Mouse (Mus musculus) retina, adult 2 months (tissue): Measurements from ENCODE around the gene Tulp1.
A peak's percentile ranks its signal among the peaks of the same experiment; 100 is the strongest.

ENCODE experiments used
- DNase-seq: peaks from one replicate; pipeline ENCODE4 v3.0.0-alpha.2; 2012; ENCODE audit warnings: low read depth, low spot score

The Tulp1 gene

GRCm38 (mm10) chr17:28315611-28316160 lies 49.3 kb downstream of the Tulp1 start:
- DNase-seq, result no peak

- DNase-seq, result no peak
Observed at GRCm38 (mm10) chr17:28313880-28314225, 51.2 kb downstream of the Tulp1 start.

GRCm38 (mm10) chr17:28313212-28313879 lies 51.7 kb downstream of the Tulp1 start, which contains the start of gene Fance:
Gene Fance (plus strand): TSS chr17:28313519.
- DNase-seq, result peak; percentile 98

DNA sequence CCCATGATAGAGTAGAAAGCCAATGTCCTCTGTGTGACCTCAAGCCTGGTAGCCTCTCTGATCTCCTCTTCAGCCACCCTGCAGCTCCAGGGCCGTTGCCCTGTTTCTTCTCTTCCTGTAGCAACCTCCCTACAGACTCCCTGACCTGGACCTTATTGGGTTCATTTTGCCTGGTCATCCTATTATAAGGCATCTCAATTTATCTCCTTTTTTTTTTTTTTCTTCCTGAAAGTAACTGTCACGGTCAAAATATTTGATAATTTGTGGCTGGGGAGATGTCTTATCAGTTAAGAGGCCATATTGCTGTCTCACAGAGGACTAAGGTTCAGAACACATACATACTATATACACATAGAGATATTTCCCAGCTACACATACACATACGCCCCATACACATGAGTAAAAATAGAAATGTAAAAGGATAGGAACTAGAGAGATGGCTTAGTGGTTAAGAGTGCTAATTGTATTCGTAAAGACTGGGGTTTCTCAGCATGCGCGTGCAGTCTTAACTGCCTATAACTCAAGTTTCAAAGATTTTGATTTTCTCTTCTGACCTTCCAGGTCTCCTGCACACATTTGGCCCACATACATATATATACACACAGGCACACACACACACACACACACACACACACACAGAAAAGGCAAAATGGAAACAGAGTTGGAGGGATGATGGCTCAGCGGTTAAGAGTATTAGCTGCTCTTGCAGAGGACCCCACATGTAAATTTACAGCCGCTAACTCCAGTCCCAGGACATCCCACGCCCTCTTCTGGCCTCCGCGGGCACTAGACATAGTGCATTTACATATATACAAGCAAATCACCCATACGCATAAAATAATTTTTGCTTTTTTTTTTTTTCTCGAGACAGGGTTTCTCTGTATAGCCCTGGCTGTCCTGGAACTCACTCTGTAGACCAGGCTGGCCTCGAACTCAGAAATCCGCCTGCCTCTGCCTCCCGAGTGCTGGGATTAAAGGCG lies 52.5 kb downstream of the Tulp1 start:
- DNase-seq, result no peak

DNA sequence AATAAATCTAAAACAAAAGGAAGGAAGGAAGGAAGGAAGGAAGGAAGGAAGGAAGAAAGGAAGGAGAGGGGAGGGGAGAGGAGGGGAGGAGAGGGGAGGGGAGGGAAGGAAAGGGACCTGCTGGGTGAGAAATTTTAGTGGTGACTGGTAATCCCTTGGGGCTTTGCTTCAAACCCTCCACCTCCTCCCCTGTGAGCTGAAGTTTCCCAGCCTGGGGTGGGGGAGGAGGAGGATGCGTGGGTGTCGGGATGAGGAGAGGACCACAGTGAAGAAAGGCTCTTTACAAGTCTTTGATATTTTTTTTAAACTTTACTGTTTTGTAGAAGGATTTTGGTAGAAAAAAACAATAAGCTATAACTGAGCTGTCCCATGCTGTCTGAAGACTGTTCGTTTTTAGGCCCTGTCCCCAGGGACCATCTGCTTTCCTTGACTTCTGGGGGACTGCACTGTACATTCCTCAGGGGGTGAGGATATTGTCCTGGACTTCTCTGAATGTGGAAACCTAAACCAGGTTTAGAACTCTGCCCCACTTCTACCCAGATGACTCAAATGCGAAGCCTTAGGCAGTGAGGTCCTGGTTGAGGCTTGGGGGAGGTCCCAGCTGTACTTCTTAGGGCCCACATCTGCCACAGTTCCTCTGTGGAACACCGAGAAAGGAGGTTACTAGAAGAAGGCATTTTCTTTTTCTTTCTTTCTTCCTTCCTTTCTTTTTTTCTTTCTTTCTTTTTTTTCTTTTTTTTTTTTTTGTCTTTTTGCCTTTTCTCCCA lies 53.5 kb downstream of the Tulp1 start:
- DNase-seq, result no peak

- DNase-seq, result no peak
Observed at GRCm38 (mm10) chr17:28310831-28311230, 54.2 kb downstream of the Tulp1 start.

DNA sequence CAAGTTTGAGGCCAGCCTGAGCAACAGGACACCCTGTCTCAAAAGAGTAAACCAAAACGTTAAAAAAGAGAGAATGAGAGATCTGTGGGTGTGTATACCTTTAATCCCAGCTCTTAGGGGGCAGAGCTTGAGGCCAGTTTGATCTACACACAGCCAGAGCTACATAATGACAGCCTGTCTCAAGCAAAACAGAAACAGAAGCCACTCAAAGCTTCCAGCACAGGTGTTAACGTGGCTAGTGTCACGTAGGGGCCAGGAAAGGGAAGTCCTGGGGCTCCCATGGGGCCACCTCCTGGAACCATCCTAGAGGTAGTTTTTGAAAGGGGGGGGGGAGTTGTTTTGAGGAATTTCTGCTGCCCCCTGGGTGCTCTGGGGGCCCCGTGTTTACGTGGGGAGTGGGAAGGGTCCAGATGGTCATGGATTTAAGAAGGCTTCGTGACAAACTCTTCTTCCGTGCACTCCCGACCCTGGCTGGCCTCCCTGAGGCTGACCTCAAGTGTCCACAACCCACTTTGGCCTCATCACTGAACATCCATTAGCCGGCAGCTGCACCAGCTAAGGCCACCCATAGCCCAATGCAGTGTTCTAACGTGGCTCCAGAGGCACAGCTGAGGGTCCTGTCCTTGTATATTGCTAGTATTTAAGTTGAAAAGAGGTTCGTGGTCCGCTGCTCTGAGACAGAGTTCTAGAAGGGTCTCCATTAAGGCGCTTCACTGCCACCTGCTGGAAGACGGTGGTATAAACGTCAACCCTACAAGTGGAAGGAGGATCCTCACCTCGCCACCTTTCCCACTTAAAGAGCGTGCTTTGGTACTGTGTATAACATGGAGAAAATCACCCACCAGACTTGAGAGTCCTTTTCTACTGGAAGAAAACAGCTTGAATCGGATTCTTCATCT lies 56.5 kb downstream of the Tulp1 start:
- DNase-seq, result peak; percentile 70

GRCm38 (mm10) chr17:28305172-28305571 lies 59.9 kb downstream of the Tulp1 start:
- DNase-seq, result no peak
